Mouse (Mus musculus) G1E-ER4 (cell line): Measurements from ENCODE around the gene Capg. TPM values are rescaled to one million over a fixed set of nuclear protein-coding genes. Genes with fewer than 3 reads are reported as not detected.

Experiments
- GATA1 ChIP-seq: IDR thresholded peaks from one replicate; pipeline ENCODE4 v1.8.0; 2012; ENCODE audit warnings: low read length, inconsistent platforms
- polyA plus RNA-seq: library from polyadenylated mRNA; stranded (reverse); fragments of >175 nt; gene quantifications from 2 replicates; pipeline ENCODE4 v1.2.3, GENCODE M21; 2012

The Capg gene
- polyA plus RNA-seq, 1 experiment = 27.3 TPM

DNA sequence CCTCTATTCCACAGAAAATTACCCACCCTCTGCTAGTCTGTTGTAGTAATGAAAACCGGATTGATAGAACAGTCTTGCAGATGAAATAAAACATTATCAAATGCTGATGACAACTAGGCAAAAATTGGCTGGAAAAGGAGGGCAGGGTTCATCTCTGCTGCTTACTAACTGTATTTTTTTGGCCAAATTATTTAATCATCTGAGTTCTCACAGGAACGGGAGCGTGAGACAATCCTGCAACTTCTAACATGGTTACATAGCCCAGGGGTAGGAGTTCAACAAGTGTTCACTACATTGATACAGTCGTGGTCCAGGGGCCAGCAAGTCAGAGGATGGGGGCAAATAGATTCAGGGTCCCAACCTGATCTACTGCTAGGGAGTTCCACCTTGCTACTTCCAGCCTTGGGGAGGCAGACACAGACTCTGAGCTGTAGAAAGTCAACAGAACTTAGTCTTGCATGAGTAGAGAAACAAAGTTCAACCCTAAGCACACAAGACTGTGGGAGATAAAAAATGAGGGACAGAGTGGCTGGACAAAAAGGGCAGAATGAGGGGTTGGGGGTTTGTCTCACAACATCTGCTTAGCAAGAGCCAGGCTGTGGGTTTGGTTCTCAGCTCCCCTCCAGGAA is 39.1 kb downstream of the Capg start:
- no peak for TF ChIP-seq GATA1

DNA sequence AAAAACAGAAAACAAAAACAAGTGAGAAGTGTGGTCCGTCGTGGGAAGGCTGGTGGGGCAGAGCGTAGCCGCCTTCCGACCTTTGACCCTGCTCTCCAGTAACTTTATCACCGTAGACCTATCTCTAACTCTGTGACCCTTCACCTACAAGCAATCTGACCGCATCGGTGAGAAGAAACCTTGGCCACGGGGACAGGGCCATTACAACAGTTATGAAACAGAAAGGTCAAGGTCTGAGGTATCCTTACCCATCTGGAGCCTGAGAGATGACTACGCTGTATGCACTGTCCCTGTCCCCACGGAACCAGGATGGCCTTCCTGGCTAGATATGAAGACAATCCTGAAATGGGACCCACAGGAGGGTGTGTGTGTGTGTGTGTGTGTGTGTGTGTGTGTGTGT is 40.0 kb downstream of the Capg start:
- TF ChIP-seq GATA1 = no peak

DNA sequence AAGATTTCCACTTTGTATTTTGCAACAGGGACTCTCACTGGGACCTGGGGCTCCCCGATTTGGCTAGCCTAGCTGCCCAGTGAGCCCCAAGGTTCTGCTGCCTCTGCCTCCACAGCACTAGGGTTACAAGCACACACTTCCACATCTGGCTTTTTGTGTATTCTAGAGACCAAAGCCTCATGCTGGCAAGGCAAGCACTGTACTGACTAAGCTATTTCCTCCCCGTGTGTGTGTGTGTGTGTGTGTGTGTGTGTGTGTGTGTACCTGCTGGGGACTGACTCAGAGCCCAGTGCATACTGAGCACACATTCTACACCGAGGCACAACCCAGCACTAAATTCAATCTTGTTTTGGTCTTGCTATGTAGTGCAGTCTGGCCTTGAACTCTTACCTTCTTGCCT is 42.5 kb downstream of the Capg start:
- no peak for TF ChIP-seq GATA1

DNA sequence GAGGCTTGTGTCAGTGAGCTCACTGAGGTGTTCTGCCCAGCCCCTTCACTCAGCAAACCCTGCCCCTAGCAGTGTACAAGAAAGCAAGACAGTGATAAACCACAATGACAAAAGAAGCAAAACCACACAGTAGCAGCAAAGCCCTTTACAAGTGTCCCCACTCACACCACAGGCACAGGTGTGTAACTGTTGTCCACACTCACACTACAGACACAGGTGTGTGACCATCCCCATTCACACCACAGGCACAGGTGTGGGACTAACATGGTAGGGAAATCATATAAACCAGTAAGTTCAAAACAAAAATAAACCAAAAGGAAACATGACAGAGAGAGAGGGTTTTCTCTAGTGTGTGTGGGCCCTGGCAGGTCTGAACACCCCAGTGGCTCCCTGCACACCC is 44.1 kb downstream of the Capg start:
- TF ChIP-seq GATA1 = no peak

DNA sequence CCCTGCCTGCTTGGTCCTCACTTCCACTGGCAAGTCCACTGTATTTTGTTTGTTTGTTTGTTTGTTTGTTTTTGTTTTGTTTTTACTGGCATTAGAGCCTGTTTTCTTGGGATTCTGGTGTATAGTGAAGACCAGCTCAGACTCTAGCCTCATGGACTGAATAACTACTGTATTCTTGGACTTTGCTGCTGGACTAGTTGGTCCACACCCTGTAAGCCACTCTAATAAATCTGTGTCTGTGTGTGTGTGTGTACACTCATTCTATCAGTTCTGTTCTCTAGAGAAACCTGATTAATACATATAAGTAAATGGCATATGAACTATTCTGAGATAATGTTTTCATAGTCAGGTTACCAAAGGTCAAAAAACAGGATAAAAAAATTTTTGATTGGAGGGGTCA is 45.9 kb downstream of the Capg start:
- TF ChIP-seq GATA1 = no peak

DNA sequence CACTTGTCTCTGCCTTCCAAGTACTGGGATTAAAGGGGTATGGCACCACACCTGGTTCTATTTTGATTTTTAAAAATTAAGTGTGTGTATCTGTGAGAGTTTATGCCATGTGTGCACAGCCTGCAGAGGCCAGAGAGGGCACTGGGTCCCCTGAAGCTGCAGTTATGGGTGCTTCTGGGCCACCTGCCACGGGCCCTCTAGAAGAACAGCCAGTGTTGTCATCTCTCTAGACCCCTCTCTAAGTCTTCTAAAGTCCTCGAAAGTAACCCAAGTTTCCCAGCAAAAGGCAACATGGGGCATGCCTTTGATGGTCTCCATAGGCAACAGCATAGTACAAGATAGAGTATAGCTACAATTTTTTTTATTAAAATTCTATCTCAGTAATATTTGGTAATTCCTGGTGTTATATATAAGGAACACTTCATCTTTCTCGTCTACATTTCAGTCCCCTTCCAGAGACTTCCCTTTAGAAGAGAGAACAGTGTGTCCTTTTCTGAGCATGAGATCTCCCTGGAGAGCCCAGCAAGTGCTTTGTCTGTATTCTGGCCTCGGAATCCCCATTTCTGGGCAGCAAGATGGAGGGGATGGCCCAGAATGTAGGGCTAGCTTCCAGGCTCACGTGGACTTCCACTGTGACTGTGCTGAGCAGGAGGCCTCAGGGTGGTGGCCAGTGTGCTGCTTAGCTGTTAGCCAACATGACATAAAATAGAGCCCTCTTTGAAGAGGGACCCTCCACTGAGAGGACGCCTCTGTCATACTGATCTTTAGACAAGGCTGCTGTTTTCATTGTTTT is 49.0 kb downstream of the Capg start:
- TF ChIP-seq GATA1 = no peak

DNA sequence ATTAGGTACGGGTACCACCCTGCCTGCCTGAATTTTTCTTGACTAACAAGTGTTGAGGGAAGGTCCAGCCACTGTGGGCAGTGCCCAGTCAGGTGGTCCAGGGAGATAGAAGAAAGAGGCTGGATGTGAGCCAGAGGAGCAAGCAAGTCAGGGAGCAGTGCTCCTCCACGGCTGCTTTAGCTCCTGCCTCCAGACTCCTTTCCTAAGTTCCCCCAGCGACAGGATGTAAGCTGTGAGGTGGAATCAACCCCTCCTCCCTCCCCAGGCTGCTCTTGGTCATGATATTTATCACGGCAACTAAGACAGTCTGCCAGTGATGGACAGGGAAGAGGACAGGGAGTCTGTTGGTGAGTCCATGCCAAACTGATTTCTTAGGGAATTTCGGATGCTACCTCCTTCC is 49.7 kb downstream of the Capg start:
- no peak for TF ChIP-seq GATA1

DNA sequence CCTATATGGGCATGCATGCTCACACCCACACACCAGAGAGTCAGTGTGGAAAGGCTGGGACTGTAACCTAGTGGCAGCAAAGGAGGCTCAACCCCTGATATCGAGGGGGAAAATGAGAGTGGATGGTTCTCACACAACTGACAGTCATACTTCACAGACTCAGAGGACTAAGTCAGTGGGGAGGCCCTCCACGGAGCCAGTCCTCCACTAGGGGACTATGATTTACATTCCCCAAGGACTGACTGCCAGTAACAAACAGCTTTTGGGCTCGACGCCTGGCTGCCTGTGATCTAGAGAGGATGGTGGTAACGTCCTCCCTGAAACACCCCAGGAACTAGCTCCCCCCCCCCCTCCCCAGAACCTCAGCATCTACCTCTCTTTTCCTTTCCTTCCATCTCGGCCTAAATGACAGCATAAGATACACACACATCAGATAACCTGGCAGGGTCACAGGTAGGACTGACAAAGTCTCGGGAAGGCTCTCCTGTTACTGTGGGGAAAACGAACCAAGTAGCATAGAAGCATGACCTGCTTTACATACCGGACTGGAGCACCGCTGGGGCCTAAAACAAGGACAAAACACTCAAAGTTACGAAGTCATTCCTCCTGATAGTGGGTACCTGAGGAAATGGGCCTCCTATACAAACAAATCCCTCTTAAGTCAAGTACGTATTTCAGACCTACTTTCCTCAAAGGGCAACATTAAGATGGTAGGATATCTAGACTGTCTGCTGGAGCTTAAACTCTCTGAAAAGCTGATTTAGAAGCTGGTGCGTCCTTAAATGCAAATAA is 53.1 kb downstream of the Capg start:
- TF ChIP-seq GATA1 = no peak

DNA sequence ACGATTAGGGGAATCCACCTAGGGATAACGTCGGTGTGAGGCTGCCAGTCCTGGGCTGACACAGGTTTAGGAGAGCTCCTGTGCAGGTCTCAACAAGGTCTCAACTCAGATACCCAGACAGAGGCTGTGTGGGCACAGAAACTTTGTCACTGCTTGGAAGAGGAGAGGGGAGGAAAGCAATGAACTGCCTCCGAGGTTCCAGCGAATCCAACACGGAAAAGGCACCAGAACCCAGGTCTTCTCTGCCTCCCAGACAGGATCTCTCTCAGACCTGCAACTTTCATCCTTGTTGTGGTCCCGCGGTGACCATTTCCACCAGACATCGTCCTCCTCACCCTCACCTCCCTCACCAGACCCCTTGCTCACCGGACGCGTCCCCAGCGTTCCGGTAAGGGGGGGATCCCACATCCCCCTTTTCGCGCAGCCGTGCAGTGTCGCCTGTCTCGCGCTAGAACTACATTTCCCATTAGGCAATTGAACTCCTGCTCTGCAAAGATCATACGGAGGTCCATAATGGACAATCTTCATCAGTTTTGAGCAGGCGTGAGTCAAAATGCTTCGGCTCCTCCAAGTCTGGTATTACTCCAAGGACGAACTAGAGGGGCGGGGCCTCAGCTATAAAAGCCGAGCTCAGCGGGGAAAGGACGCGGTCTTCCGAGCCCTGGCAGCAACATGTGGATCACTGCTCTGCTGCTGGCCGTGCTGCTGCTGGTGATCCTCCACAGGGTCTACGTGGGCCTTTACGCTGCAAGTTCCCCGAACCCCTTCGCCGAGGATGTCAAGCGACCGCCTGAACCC is 54.0 kb downstream of the Capg start, which contains the start of the genes Elmod3 and Retsat:
Elmod3 (minus strand) TSS at position 458 of the 798 bp plus-strand sequence.
Retsat (plus strand) TSS at position 520 of the 798 bp plus-strand sequence.
- TF ChIP-seq GATA1 = no peak

DNA sequence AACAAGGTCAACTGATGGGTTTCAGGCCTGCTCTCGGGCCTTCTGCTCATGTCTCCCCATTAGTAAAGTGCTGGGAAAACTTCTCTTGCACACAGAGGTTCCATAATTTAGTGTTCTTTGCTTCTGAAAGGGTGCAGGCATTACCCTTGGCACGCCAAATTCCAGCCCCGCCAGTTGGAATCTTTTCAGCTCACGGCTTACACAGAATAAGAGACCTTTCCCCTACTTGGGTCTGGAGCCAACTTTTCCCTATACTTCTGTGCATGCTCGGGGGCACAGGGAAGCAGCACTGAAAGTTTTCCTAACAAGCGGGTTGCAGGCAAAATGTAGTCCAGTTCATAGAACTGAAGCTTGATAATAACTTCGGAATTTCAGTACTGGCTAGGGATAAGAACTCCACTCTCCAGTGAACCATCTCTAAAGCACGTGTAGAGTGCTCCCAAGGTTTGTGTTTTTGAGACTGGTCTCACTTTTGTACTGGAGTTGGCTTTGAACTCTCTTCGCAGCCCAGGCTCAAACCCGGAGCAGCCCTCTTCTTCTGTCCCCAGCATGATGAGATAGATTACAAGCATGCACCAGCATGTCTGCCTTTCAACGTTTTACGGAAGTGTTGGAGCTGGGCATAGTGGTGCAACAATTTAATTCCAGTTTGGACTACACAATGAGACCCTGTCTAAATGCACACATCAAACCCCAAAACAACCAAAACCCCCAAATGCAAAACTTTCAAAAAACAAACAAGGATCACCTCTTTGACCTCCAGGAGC is 54.8 kb downstream of the Capg start:
- TF ChIP-seq GATA1 = no peak

DNA sequence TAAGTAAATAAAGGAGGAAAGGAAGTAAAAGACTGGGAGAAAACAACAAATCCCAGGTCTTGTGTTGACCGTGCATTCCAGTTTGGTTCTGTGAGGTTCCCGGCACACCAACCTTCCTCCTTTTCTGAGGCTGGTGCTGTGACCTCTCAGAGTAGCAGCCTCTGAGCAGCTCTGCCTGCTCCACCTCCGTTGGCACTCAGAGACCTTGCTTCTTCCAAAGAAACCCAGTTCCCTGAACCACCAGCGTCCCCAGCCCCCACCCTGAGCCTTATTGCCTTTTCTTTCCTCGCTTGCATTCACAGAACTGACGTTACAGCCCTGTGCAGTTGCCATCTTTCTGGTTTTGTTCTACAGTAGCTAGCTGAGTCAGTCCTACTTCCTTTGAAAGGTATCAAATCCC is 56.0 kb downstream of the Capg start:
- TF ChIP-seq GATA1 = no peak

DNA sequence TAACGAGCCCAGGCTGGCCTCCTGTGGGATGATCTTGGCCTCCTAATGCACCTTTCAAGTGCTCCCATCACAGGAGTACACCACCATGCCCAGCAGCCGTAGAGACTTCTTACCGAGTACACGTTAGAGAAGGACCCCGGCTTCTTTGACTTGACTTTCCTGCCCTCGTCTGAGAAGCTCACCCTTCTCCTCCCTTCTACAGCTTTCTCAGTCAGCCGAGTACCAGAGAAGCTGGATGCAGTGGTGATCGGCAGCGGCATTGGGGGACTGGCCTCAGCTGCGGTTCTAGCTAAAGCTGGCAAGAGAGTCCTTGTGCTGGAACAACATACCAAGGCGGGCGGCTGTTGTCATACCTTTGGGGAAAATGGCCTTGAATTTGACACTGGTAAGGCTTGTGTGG is 56.6 kb downstream of the Capg start:
- TF ChIP-seq GATA1 = no peak

DNA sequence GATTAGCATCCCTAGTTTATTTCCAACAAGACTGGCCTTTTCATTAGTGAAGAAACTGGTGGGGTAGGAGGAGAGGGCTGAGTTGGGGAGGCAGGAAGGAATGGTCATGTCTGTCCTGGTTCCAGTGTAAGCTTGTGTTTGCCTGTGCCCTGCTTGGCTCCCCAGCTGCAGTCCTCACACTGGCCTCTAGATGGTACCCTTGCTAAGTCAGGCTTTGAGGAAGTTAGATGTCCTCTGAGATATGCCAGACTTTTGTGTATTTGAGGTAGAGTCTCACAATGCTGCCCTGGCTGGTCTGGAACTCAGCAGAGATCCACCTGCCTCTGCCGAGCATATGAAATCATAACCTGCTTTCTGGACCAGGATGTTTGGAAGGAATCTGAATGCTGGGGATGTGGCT is 57.5 kb downstream of the Capg start:
- no peak for TF ChIP-seq GATA1

DNA sequence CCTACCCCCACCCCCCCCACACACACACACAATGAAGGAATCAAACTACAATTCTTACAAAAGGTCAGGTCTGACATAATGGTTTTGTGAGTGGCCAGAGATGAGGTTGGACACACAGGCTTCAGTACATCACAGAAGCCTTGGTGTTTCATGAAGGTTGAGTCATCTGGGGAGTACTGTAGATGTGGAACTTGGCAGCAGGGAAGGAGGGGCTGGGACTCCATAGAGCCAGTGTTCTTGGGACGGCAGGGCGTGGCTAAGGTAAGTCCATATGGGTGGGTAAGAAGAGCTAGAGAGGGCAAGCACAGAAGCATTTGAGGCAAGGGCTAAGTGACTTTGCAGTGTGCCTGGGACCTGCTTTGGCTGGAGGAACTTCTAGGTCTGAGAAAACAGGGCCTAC is 59.9 kb downstream of the Capg start:
- TF ChIP-seq GATA1 = no peak

DNA sequence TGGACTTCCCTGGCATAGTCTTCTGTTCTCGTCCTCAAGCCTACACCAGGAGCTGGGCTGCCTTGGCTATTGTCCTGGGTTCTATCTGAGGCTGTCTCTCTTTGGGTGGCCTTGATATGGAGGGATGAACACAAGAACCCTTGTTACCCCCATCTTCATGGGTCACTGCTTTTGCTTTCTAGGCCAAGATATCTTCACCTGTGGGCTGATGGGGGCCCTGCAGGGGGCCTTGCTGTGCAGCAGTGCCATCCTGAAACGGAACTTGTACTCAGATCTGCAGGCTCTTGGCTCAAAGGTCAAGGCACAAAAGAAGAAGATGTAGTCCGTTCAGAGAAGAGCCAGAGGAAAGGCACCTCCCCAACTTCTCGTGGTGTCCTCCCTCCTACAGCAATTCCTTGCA is 62.9 kb downstream of the Capg start:
- no peak for TF ChIP-seq GATA1
